ENCODE assay signal across 23 mouse cellular contexts in genomic region chr19:26296360-26296759, GRCm38 (mm10).
A peak's percentile ranks its signal among the peaks of the same experiment; 100 is the strongest.
DNase-seq lines count a peak whose midpoint lies in the region; ATAC-seq and TF ChIP-seq lines count a peak whose summit lies in the region.
"Had no signal": no experiment of that assay in that cellular context is flagged by ENCODE, and none has a peak within 500 bp of the region (broad histone marks: within the 10 kb centered on the region; RNA-seq: fewer than 3 reads in every experiment).

No protein-coding gene starts in this region.

- H3K27ac ChIP-seq in CH12.LX (ENCODE audit: insufficient read depth, low read depth) (no peak overlapping the region), ES-Bruce4 (ENCODE audit: insufficient read depth, low read length) (peak overlapping the region; percentile 61)
- no peak overlapping the region for H3K27ac ChIP-seq in hindbrain, embryonic 14.5 days
- H3K27ac ChIP-seq: embryonic facial prominence, embryonic 13.5 days; forebrain, embryonic 13.5 days; forebrain, embryonic 15.5 days had no signal

- ATAC-seq in granulocyte monocyte progenitor cell, adult 5-6 weeks (replicated peaks; ENCODE audit: poor library complexity, severe bottlenecking): no peak
- ATAC-seq in hindbrain, embryonic 14.5 days (ENCODE audit: low FRiP score): no peak
- ATAC-seq: forebrain, embryonic 13.5 days; forebrain, embryonic 15.5 days; forebrain, postnatal 0 days; Patski had no signal

- H3K4me3 ChIP-seq in CH12.LX (replicated peaks in 1 of 3; ENCODE audit: low read depth in 2 of 3, low read length in 2 of 3, poor library complexity in 1 of 3): no peak overlapping the region
- H3K4me3 ChIP-seq in ES-Bruce4 (ENCODE audit: low read depth, low read length): no peak overlapping the region
- no peak overlapping the region for H3K4me3 ChIP-seq in hindbrain, embryonic 14.5 days (replicated peaks; ENCODE audit: low read length)
- H3K4me3 ChIP-seq: embryonic facial prominence, embryonic 13.5 days; forebrain, embryonic 13.5 days; forebrain, embryonic 15.5 days had no signal

- TF ChIP-seq RAD21 in CH12.LX (IDR thresholded peaks at IDR 0.05; ENCODE audit: low read depth, low read length): no peak

- TF ChIP-seq POLR2A in CH12.LX (IDR thresholded peaks at IDR 0.05; ENCODE audit: low read depth, low read length) (no peak), ES-Bruce4 (IDR thresholded peaks at IDR 0.05; ENCODE audit: insufficient read depth, low read length) (no peak)

- H3K36me3 ChIP-seq in CH12.LX (replicated peaks in 1 of 2; ENCODE audit: control insufficient read depth in 1 of 2, insufficient read depth in 1 of 2, low read length in 1 of 2): no peaks in the 10 kb centered on the region
- H3K36me3 ChIP-seq in ES-Bruce4 (ENCODE audit: control insufficient read depth, insufficient read depth, low read length, poor library complexity, severe bottlenecking): no peaks in the 10 kb centered on the region
- no peaks in the 10 kb centered on the region for H3K36me3 ChIP-seq in hindbrain, embryonic 14.5 days (replicated peaks; ENCODE audit: control insufficient read depth, insufficient read depth)
- H3K36me3 ChIP-seq: embryonic facial prominence, embryonic 13.5 days; forebrain, embryonic 15.5 days; G1E had no signal

- H3K9me3 ChIP-seq in CH12.LX (replicated peaks; ENCODE audit: low read length): no peaks in the 10 kb centered on the region
- H3K9me3 ChIP-seq in ES-Bruce4 (replicated peaks; ENCODE audit: control insufficient read depth, insufficient read depth, low read length, poor library complexity, severe bottlenecking): no peaks in the 10 kb centered on the region
- no peaks in the 10 kb centered on the region for H3K9me3 ChIP-seq in hindbrain, embryonic 14.5 days (ENCODE audit: control insufficient read depth, low read length)
- H3K9me3 ChIP-seq: embryonic facial prominence, embryonic 13.5 days; forebrain, embryonic 13.5 days; forebrain, embryonic 15.5 days had no signal

- TF ChIP-seq EP300 in CH12.LX (IDR thresholded peaks at IDR 0.05; ENCODE audit: low read length): peak; percentile 62
- no peak for TF ChIP-seq EP300 in ES-Bruce4 (IDR thresholded peaks at IDR 0.05; ENCODE audit: insufficient read depth, low read depth, low read length)

- H3K4me2 ChIP-seq in CH12.LX (ENCODE audit: insufficient read depth, low read depth, poor library complexity, severe bottlenecking): peak overlapping the region; percentile 21; the same call in 1 of the 2 replicates
- no peak overlapping the region for H3K4me2 ChIP-seq in hindbrain, embryonic 14.5 days (replicated peaks)
- H3K4me2 ChIP-seq: embryonic facial prominence, embryonic 13.5 days; forebrain, embryonic 13.5 days; forebrain, embryonic 15.5 days had no signal

- no peaks in the 10 kb centered on the region for H3K79me2 ChIP-seq in CH12.LX (replicated peaks; ENCODE audit: control insufficient read depth, extremely low read depth, insufficient read depth, poor library complexity, severe bottlenecking)

- H3K4me1 ChIP-seq in CH12.LX (ENCODE audit: control insufficient read depth in 1 of 2, insufficient read depth in 2 of 2): peaks cover 5 to 9% of the 10 kb centered on the region in 2 experiments; a peak in 3 of 4 replicates
- no peaks in the 10 kb centered on the region for H3K4me1 ChIP-seq in ES-Bruce4 (ENCODE audit: control insufficient read depth, insufficient read depth, low read length)
- H3K4me1 ChIP-seq in hindbrain, embryonic 14.5 days (replicated peaks; ENCODE audit: control insufficient read depth, insufficient read depth, low read length): no peaks in the 10 kb centered on the region
- H3K4me1 ChIP-seq: embryonic facial prominence, embryonic 13.5 days; forebrain, embryonic 13.5 days; forebrain, embryonic 15.5 days had no signal

- H3K27me3 ChIP-seq in CH12.LX (replicated peaks) (no peaks in the 10 kb centered on the region), ES-Bruce4 (ENCODE audit: control insufficient read depth, insufficient read depth, low read length, poor library complexity, severe bottlenecking) (no peaks in the 10 kb centered on the region)
- no peaks in the 10 kb centered on the region for H3K27me3 ChIP-seq in hindbrain, embryonic 14.5 days (ENCODE audit: control insufficient read depth, insufficient read depth, low read length)
- H3K27me3 ChIP-seq: embryonic facial prominence, embryonic 13.5 days; forebrain, embryonic 13.5 days; forebrain, embryonic 15.5 days had no signal

- H3K9ac ChIP-seq in CH12.LX (ENCODE audit: insufficient read depth, low read depth): no peak overlapping the region
- H3K9ac ChIP-seq in ES-Bruce4 (ENCODE audit: low read depth, poor library complexity, severe bottlenecking): no peak overlapping the region
- H3K9ac ChIP-seq in hindbrain, embryonic 14.5 days: no peak overlapping the region
- H3K9ac ChIP-seq: embryonic facial prominence, embryonic 13.5 days; forebrain, embryonic 13.5 days; forebrain, embryonic 15.5 days; forebrain, postnatal 0 days had no signal

- in situ Hi-C loops in CH12.LX (cut with MboI; ENCODE audit: low pct_ligation_motif_present, low pct_unique_long_range_greater_than_20kb, low sequenced_read_pairs): no loop called here

- DNase-seq in CH12.LX (ENCODE audit: extremely low read depth) (peak; percentile 52), R1 (ENCODE audit: low read depth, low spot score) (peak; percentile 24)
- peak; percentile 1 for DNase-seq in forelimb bud, embryonic 11.5 days (ENCODE audit: low read depth, low spot score)
- DNase-seq in hindbrain, embryonic 14.5 days (ENCODE audit: low spot score): no peak
- DNase-seq in layer of hippocampus, adult 8-10 months (ENCODE audit: low spot score in 2 of 2): no peak
- DNase-seq: adrenal gland, adult 2 months; adrenal gland, postnatal 10 days; adrenal gland, postnatal 25 days; cerebellum, adult 11 months; cerebellum, adult 18-20 months; cerebellum, adult 8-10 months; cerebellum, adult 9-11 months; cerebellum, postnatal 14 days; cerebellum, postnatal 36 days; embryo, embryonic 11 days; forebrain, postnatal 0 days had no signal

- dilution Hi-C loops in CH12.LX (cut with MboI; ENCODE audit: extremely low pct_ligation_motif_present, extremely low pct_unique_long_range_greater_than_20kb, low sequenced_read_pairs): no loop called here

- TF ChIP-seq CTCF in CH12.LX (conservative IDR thresholded peaks at IDR 0.05 in 1 of 2, IDR thresholded peaks at IDR 0.05 in 1 of 2; ENCODE audit: low read depth in 2 of 2, low read length in 2 of 2) (no peak), ES-Bruce4 (IDR thresholded peaks at IDR 0.05; ENCODE audit: low read depth, low read length) (no peak)

- 83% methylated on average over 6 of the region's 6 CpGs for whole genome bisulfite sequencing in hindbrain, embryonic 14.5 days

TF ChIP-seq in CH12.LX, 34 proteins besides CTCF, POLR2A, EP300 and RAD21:
- TF ChIP-seq ZMIZ1 (IDR thresholded peaks at IDR 0.05; ENCODE audit: low read depth, low read length): no peak
- peak; percentile 89 for TF ChIP-seq CHD1 (IDR thresholded peaks at IDR 0.05; ENCODE audit: low read depth, low read length)
- TF ChIP-seq JUND (conservative IDR thresholded peaks at IDR 0.05; ENCODE audit: low read depth, low read length): no peak
- TF ChIP-seq MEF2A (IDR thresholded peaks at IDR 0.05; ENCODE audit: borderline replicate concordance, low read depth, low read length): 0 out of 2 replicates have a peak, but pooled peaks have one; percentile 25
- peak; percentile 51; the same call in 1 of the 2 replicates for TF ChIP-seq ZKSCAN1 (IDR thresholded peaks at IDR 0.05; ENCODE audit: borderline replicate concordance, low read depth, low read length)
- peak; percentile 45 for TF ChIP-seq BHLHE40 (IDR thresholded peaks at IDR 0.05; ENCODE audit: low read depth, low read length)
- no peak for TF ChIP-seq NRF1 (IDR thresholded peaks at IDR 0.05; ENCODE audit: low read depth, low read length)
- 0 out of 2 replicates have a peak, but pooled peaks have one; percentile 19 for TF ChIP-seq KAT2A (IDR thresholded peaks at IDR 0.05; ENCODE audit: insufficient replicate concordance, low read length)
- no peak for TF ChIP-seq NELFE (IDR thresholded peaks at IDR 0.05; ENCODE audit: low read depth, low read length)
- no peak for TF ChIP-seq MYC (IDR thresholded peaks at IDR 0.05; ENCODE audit: low read depth, low read length)

Comparison
In these comparisons a context has a peak if more than half of its experiments do, and no peak if none do; other contexts are left out.
1. DNase-seq: peak in CH12.LX (single experiment), R1 (single experiment) and forelimb bud, embryonic 11.5 days (single experiment); none in hindbrain, embryonic 14.5 days (single experiment) and layer of hippocampus, adult 8-10 months (0 of 2).